Mouse (Mus musculus) A20 (cell line): ENCODE data around the gene Nr1h3.

Experiments
- DNase-seq: peaks from one replicate; pipeline ENCODE4 v3.0.0-alpha.2; 2011; ENCODE audit warnings: low read depth, low spot score

The Nr1h3 gene

GRCm38 (mm10) chr2:91139764-91140163 lies 62.9 kb downstream of the Nr1h3 start:
- no peak for DNase-seq

GRCm38 (mm10) chr2:91139311-91139710 lies 63.3 kb downstream of the Nr1h3 start:
- DNase-seq = no peak

- no peak for DNase-seq
These were observed 65.2 kb downstream of the Nr1h3 start for GRCm38 (mm10) chr2:91137481-91137880.

- no peak for DNase-seq
These were observed 65.9 kb downstream of the Nr1h3 start for GRCm38 (mm10) chr2:91136513-91137412.
